Mouse (Mus musculus): Measurements from ENCODE around the gene Enah. TPM values are rescaled to one million over a fixed set of nuclear protein-coding genes. Genes with fewer than 3 reads are reported as not detected.
A peak's percentile ranks its signal among the peaks of the same experiment; 100 is the strongest.

The Enah gene
- polyA plus RNA-seq, 1 experiment from 2014 or later: 13.2 TPM

DNA sequence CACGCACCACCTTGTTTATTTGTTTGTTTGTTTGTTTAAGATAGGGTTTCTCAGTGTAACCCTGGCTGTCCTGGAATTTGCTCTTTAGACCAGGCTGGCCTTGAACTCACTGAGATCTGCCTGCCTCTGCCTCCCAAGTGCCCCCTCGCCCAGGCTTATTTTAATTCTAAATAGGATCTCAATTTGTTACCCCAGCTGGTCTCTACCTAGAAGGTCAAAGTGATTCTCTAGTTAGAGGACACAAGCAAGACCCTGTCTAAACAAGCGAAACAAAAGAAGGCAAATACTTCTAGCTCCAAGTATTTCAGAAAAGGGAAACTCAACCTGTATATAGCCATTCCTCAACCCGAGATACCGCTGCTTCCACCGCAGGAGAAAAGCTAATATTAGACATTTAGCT is 34.9 kb upstream of the Enah start:
- no peak for ATAC-seq (replicated peaks; ENCODE audit: extremely low read depth, insufficient read depth, low FRiP score)
- Histone ChIP-seq H3K4me2 (ENCODE audit: low read depth, low read length) (no peak overlapping the region), H3K4me3 (ENCODE audit: low read length) (no peak overlapping the region), H3K9me3 (replicated peaks; ENCODE audit: control insufficient read depth, low read length) (no peaks in the 10 kb centered on the region), H3K27ac (ENCODE audit: low read length) (peak overlapping the region; percentile 33; the same call in 1 of the 2 replicates), H3K4me1 (ENCODE audit: control insufficient read depth, insufficient read depth, low read length) (peaks cover 16% of the 10 kb centered on the region), H3K27me3 (ENCODE audit: control insufficient read depth, insufficient read depth, low read length) (no peaks in the 10 kb centered on the region), H3K9ac (ENCODE audit: low read length) (no peak overlapping the region; the same call in 1 of the 2 replicates), H3K36me3 (ENCODE audit: control insufficient read depth, insufficient read depth) (no peaks in the 10 kb centered on the region)
- 77% methylated on average over 6 of the region's 6 CpGs for WGBS

- ATAC-seq (replicated peaks; ENCODE audit: extremely low read depth, insufficient read depth, low FRiP score): peak; percentile 25; the same call in 1 of the 2 replicates
- H3K27me3 ChIP-seq (ENCODE audit: control insufficient read depth, insufficient read depth, low read length): no peaks in the 10 kb centered on the region
- H3K9ac ChIP-seq (ENCODE audit: low read length): no peak overlapping the region
- H3K36me3 ChIP-seq (ENCODE audit: control insufficient read depth, insufficient read depth): no peaks in the 10 kb centered on the region
- peak overlapping the region; percentile 29; the same call in 1 of the 2 replicates for H3K27ac ChIP-seq (ENCODE audit: low read length)
- H3K4me1 ChIP-seq (ENCODE audit: control insufficient read depth, insufficient read depth, low read length): peaks cover 16% of the 10 kb centered on the region
- H3K4me3 ChIP-seq (ENCODE audit: low read length): no peak overlapping the region
- no peak overlapping the region for H3K4me2 ChIP-seq (ENCODE audit: low read depth, low read length)
- H3K9me3 ChIP-seq (replicated peaks; ENCODE audit: control insufficient read depth, low read length): no peaks in the 10 kb centered on the region
- WGBS: 63% methylated on average over 10 of the region's 10 CpGs
Observed at GRCm38 (mm10) chr1:182052973-182053372, 33.2 kb upstream of the Enah start.

DNA sequence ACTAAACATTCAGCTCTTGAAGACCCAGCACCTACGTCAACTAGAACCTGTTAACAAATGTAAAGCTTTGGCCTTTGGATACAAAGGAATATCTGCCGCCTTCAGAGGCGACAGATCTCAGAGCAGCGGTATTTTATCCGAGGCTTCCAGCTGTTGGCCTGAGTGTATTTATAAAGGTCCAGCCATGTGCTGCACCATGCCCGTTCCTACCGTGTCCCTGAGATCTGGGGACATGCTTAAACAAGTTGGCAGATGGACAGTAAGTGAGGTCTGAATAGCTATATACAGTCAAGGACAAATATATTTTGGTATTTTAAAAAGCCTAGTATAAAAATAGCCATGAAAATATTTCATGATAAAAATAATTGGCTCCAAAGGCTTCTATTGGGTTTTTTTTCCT is 32.6 kb upstream of the Enah start:
- no peak overlapping the region for H3K4me3 ChIP-seq (ENCODE audit: low read length)
- H3K9me3 ChIP-seq (replicated peaks; ENCODE audit: control insufficient read depth, low read length): no peaks in the 10 kb centered on the region
- WGBS: 43% methylated on average over 7 of the region's 7 CpGs
- ATAC-seq (replicated peaks; ENCODE audit: extremely low read depth, insufficient read depth, low FRiP score): 0 out of 2 replicates have a peak, but pooled peaks have one; percentile 63
- no peak overlapping the region for H3K4me2 ChIP-seq (ENCODE audit: low read depth, low read length)
- no peaks in the 10 kb centered on the region for H3K27me3 ChIP-seq (ENCODE audit: control insufficient read depth, insufficient read depth, low read length)
- H3K9ac ChIP-seq (ENCODE audit: low read length): no peak overlapping the region
- no peaks in the 10 kb centered on the region for H3K36me3 ChIP-seq (ENCODE audit: control insufficient read depth, insufficient read depth)
- H3K27ac ChIP-seq (ENCODE audit: low read length): peak overlapping the region; percentile 64; the same call in 1 of the 2 replicates
- H3K4me1 ChIP-seq (ENCODE audit: control insufficient read depth, insufficient read depth, low read length): peaks cover 16% of the 10 kb centered on the region

- 84% methylated on average over 7 of the region's 7 CpGs for WGBS
- Histone ChIP-seq H3K4me3 (ENCODE audit: low read length) (no peak overlapping the region), H3K27me3 (ENCODE audit: control insufficient read depth, insufficient read depth, low read length) (no peaks in the 10 kb centered on the region), H3K9ac (ENCODE audit: low read length) (no peak overlapping the region), H3K36me3 (ENCODE audit: control insufficient read depth, insufficient read depth) (no peaks in the 10 kb centered on the region), H3K27ac (ENCODE audit: low read length) (no peak overlapping the region), H3K4me2 (ENCODE audit: low read depth, low read length) (no peak overlapping the region), H3K4me1 (ENCODE audit: control insufficient read depth, insufficient read depth, low read length) (peaks cover 10% of the 10 kb centered on the region), H3K9me3 (replicated peaks; ENCODE audit: control insufficient read depth, low read length) (no peaks in the 10 kb centered on the region)
- no peak for ATAC-seq (replicated peaks; ENCODE audit: extremely low read depth, insufficient read depth, low FRiP score)
Observed at GRCm38 (mm10) chr1:182049813-182050212, 30.0 kb upstream of the Enah start.

- Histone ChIP-seq H3K36me3 (ENCODE audit: control insufficient read depth, insufficient read depth) (no peaks in the 10 kb centered on the region), H3K27ac (ENCODE audit: low read length) (no peak overlapping the region), H3K4me1 (ENCODE audit: control insufficient read depth, insufficient read depth, low read length) (peaks cover 9% of the 10 kb centered on the region), H3K27me3 (ENCODE audit: control insufficient read depth, insufficient read depth, low read length) (no peaks in the 10 kb centered on the region), H3K9ac (ENCODE audit: low read length) (no peak overlapping the region), H3K9me3 (replicated peaks; ENCODE audit: control insufficient read depth, low read length) (no peaks in the 10 kb centered on the region), H3K4me2 (ENCODE audit: low read depth, low read length) (no peak overlapping the region), H3K4me3 (ENCODE audit: low read length) (no peak overlapping the region)
- no peak for ATAC-seq (replicated peaks; ENCODE audit: extremely low read depth, insufficient read depth, low FRiP score)
- whole genome bisulfite sequencing: 74% methylated on average over 4 of the region's 4 CpGs
Observed at GRCm38 (mm10) chr1:182048101-182048500, 28.3 kb upstream of the Enah start.

DNA sequence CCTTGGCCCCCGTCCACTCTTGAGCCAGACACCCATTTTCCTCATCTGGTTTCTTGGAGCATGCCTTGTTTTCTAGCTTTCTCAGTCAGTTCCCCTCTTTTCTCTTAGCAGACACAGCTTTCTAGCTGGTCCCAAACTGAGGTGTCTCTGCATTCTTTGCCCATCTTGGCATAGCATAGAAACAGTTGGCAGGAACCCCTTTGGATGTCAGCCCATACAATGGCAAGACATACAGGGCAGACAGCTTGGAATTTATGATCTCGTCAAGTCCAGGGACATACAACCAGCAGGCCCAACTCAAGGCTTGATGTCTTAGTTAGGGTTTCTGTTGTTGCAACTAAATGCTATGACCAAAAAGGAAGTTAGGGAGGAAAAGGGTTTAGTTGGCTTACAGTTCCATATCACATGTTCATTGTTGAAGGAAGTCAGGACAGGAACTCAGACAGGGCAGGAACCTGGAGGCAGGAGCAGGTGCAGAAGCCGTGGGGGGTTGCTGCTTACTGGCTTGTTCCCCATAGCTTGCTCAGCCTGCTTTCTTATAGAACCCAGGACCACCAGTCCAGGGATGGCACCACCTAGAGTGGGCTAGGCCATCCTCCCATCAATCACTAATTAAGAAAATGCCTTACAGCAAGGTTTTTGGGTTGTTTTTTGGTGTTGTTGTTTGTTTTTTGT is 27.4 kb upstream of the Enah start:
- no peak for ATAC-seq (replicated peaks; ENCODE audit: extremely low read depth, insufficient read depth, low FRiP score)
- H3K27ac ChIP-seq (ENCODE audit: low read length): no peak overlapping the region
- H3K9ac ChIP-seq (ENCODE audit: low read length): no peak overlapping the region
- 84% methylated on average over 3 of the region's 3 CpGs for WGBS
- H3K4me2 ChIP-seq (ENCODE audit: low read depth, low read length): no peak overlapping the region
- H3K4me1 ChIP-seq (ENCODE audit: control insufficient read depth, insufficient read depth, low read length): peaks cover 1% of the 10 kb centered on the region; the same call in 1 of the 2 replicates
- no peaks in the 10 kb centered on the region for H3K36me3 ChIP-seq (ENCODE audit: control insufficient read depth, insufficient read depth)
- H3K4me3 ChIP-seq (ENCODE audit: low read length): no peak overlapping the region
- no peaks in the 10 kb centered on the region for H3K27me3 ChIP-seq (ENCODE audit: control insufficient read depth, insufficient read depth, low read length)
- H3K9me3 ChIP-seq (replicated peaks; ENCODE audit: control insufficient read depth, low read length): no peaks in the 10 kb centered on the region

GRCm38 (mm10) chr1:182045208-182045607 is 25.4 kb upstream of the Enah start:
- no peaks in the 10 kb centered on the region for H3K9me3 ChIP-seq (replicated peaks; ENCODE audit: control insufficient read depth, low read length)
- no peaks in the 10 kb centered on the region for H3K27me3 ChIP-seq (ENCODE audit: control insufficient read depth, insufficient read depth, low read length)
- H3K4me1 ChIP-seq (ENCODE audit: control insufficient read depth, insufficient read depth, low read length): no peaks in the 10 kb centered on the region; the same call in 1 of the 2 replicates
- H3K4me2 ChIP-seq (ENCODE audit: low read depth, low read length): no peak overlapping the region
- H3K36me3 ChIP-seq (ENCODE audit: control insufficient read depth, insufficient read depth): no peaks in the 10 kb centered on the region
- ATAC-seq (replicated peaks; ENCODE audit: extremely low read depth, insufficient read depth, low FRiP score): no peak
- no peak overlapping the region for H3K9ac ChIP-seq (ENCODE audit: low read length)
- H3K27ac ChIP-seq (ENCODE audit: low read length): no peak overlapping the region
- H3K4me3 ChIP-seq (ENCODE audit: low read length): no peak overlapping the region
- WGBS: 75% methylated on average over 4 of the region's 4 CpGs

GRCm38 (mm10) chr1:182040538-182040937 is 20.7 kb upstream of the Enah start:
- 83% methylated on average over 3 of the region's 3 CpGs for WGBS
- Histone ChIP-seq H3K36me3 (ENCODE audit: control insufficient read depth, insufficient read depth) (no peaks in the 10 kb centered on the region), H3K9me3 (replicated peaks; ENCODE audit: control insufficient read depth, low read length) (no peaks in the 10 kb centered on the region), H3K9ac (ENCODE audit: low read length) (no peak overlapping the region), H3K27me3 (ENCODE audit: control insufficient read depth, insufficient read depth, low read length) (no peaks in the 10 kb centered on the region), H3K4me1 (ENCODE audit: control insufficient read depth, insufficient read depth, low read length) (no peaks in the 10 kb centered on the region), H3K4me2 (ENCODE audit: low read depth, low read length) (no peak overlapping the region), H3K27ac (ENCODE audit: low read length) (no peak overlapping the region), H3K4me3 (ENCODE audit: low read length) (no peak overlapping the region)
- ATAC-seq (replicated peaks; ENCODE audit: extremely low read depth, insufficient read depth, low FRiP score): no peak

DNA sequence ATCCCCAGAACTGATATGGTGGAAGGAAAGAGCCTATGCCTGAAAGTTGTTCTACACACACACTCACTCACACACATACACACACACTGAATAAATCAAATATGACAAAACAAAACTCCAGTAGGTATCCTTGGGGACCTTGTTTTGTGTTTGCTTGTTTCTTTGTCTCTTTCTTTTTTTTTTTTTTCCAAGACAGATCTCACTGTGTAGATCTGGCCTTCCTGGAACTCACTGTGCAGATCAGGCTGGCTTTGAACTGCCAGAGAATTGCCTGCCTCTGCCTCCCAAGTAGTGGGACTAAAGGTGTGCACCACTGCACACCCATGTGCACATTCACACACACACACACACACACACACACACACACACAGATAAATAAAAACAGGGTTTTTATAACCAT is 12.0 kb upstream of the Enah start:
- Histone ChIP-seq H3K9me3 (replicated peaks; ENCODE audit: control insufficient read depth, low read length) (no peaks in the 10 kb centered on the region), H3K27me3 (ENCODE audit: control insufficient read depth, insufficient read depth, low read length) (no peaks in the 10 kb centered on the region), H3K4me1 (ENCODE audit: control insufficient read depth, insufficient read depth, low read length) (peaks cover 11% of the 10 kb centered on the region), H3K4me2 (ENCODE audit: low read depth, low read length) (no peak overlapping the region), H3K9ac (ENCODE audit: low read length) (no peak overlapping the region), H3K27ac (ENCODE audit: low read length) (no peak overlapping the region), H3K36me3 (ENCODE audit: control insufficient read depth, insufficient read depth) (no peaks in the 10 kb centered on the region), H3K4me3 (ENCODE audit: low read length) (no peak overlapping the region)
- no peak for ATAC-seq (replicated peaks; ENCODE audit: extremely low read depth, insufficient read depth, low FRiP score)

All from heart, embryonic 16.5 days (tissue).